Mouse (Mus musculus): ENCODE data around the gene Nin. TPM values are rescaled to one million over a fixed set of nuclear protein-coding genes. Genes with fewer than 3 reads are reported as not detected.

Gene Nin
- total and polyA plus RNA-seq, 3 experiments: 48.4 to 49.1 TPM; not detected in 1

GRCm38 (mm10) chr12:70139871-70140270 lies 26.4 kb upstream of the Nin start:
- H3K27ac ChIP-seq (ENCODE audit: control insufficient read depth, low read depth, low read length): peak overlapping the region; percentile 82
- DNase-seq (ENCODE audit: low read depth, low spot score): peak; percentile 27
- H3K36me3 ChIP-seq (ENCODE audit: control insufficient read depth in 1 of 2, insufficient read depth in 2 of 2, low read length in 2 of 2): peaks cover 0 to 12% of the 10 kb centered on the region in 2 experiments; a peak in 2 of 4 replicates
- H3K9me3 ChIP-seq (replicated peaks; ENCODE audit: insufficient read depth, low read length): no peaks in the 10 kb centered on the region
- H3K27me3 ChIP-seq (ENCODE audit: control insufficient read depth in 1 of 2, insufficient read depth in 2 of 2, low read length in 2 of 2): no peaks in the 10 kb centered on the region
- no peaks in the 10 kb centered on the region for H3K79me2 ChIP-seq (ENCODE audit: control insufficient read depth, insufficient read depth, low read length, poor library complexity)
- H3K4me1 ChIP-seq (ENCODE audit: control insufficient read depth in 1 of 2, insufficient read depth in 2 of 2, low read length in 2 of 2): peaks cover 19 to 20% of the 10 kb centered on the region in 2 experiments
- H3K4me3 ChIP-seq (ENCODE audit: control insufficient read depth in 1 of 2, insufficient read depth in 1 of 2, low read depth in 2 of 2, low read length in 2 of 2): no peak overlapping the region
- H3K9ac ChIP-seq (ENCODE audit: control insufficient read depth, low read depth, low read length, poor library complexity, severe bottlenecking): no peak overlapping the region
- TF ChIP-seq NRF1 (IDR thresholded peaks at IDR 0.05; ENCODE audit: insufficient read depth, low read depth, low read length, poor library complexity, severe bottlenecking): no peak

GRCm38 (mm10) chr12:70137626-70138025 lies 24.1 kb upstream of the Nin start:
- Histone ChIP-seq H3K27me3 (ENCODE audit: control insufficient read depth in 1 of 2, insufficient read depth in 2 of 2, low read length in 2 of 2) (no peaks in the 10 kb centered on the region), H3K79me2 (ENCODE audit: control insufficient read depth, insufficient read depth, low read length, poor library complexity) (no peaks in the 10 kb centered on the region), H3K9me3 (replicated peaks; ENCODE audit: insufficient read depth, low read length) (no peaks in the 10 kb centered on the region), H3K27ac (ENCODE audit: control insufficient read depth, low read depth, low read length) (no peak overlapping the region), H3K9ac (ENCODE audit: control insufficient read depth, low read depth, low read length, poor library complexity, severe bottlenecking) (no peak overlapping the region), H3K4me3 (ENCODE audit: control insufficient read depth in 1 of 2, insufficient read depth in 1 of 2, low read depth in 2 of 2, low read length in 2 of 2) (no peak overlapping the region), H3K4me1 (ENCODE audit: control insufficient read depth in 1 of 2, insufficient read depth in 2 of 2, low read length in 2 of 2) (peaks cover 19 to 20% of the 10 kb centered on the region in 2 experiments), H3K36me3 (ENCODE audit: control insufficient read depth in 1 of 2, insufficient read depth in 2 of 2, low read length in 2 of 2) (peaks cover 0 to 12% of the 10 kb centered on the region in 2 experiments; a peak in 2 of 4 replicates)
- no peak for TF ChIP-seq NELFE (IDR thresholded peaks at IDR 0.05; ENCODE audit: low read depth, low read length)
- DNase-seq (ENCODE audit: low read depth, low spot score): no peak

DNA sequence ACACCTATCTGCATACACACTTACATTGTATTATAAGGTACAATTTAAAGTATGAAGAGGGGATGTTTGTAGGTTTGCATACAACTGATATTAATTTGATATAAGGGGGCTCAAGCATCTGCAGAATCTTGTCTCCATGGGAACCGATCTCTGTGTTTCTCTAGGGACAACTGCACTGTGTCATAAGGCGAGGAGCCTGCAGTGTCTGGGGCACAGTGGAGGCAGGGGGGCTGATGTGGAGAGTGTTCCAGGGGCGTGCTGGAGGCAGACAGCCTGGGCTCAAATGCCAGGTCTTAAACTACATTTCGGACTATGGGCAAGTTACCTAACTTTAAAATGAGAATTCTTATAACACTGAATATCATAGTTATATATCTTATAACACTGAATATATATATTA lies 23.6 kb upstream of the Nin start:
- no peak overlapping the region for H3K27ac ChIP-seq (ENCODE audit: control insufficient read depth, low read depth, low read length)
- H3K4me1 ChIP-seq (ENCODE audit: control insufficient read depth in 1 of 2, insufficient read depth in 2 of 2, low read length in 2 of 2): peaks cover 19 to 20% of the 10 kb centered on the region in 2 experiments
- H3K9me3 ChIP-seq (replicated peaks; ENCODE audit: insufficient read depth, low read length): no peaks in the 10 kb centered on the region
- peaks cover 0 to 12% of the 10 kb centered on the region in 2 experiments; a peak in 2 of 4 replicates for H3K36me3 ChIP-seq (ENCODE audit: control insufficient read depth in 1 of 2, insufficient read depth in 2 of 2, low read length in 2 of 2)
- H3K79me2 ChIP-seq (ENCODE audit: control insufficient read depth, insufficient read depth, low read length, poor library complexity): no peaks in the 10 kb centered on the region
- H3K9ac ChIP-seq (ENCODE audit: control insufficient read depth, low read depth, low read length, poor library complexity, severe bottlenecking): no peak overlapping the region
- no peaks in the 10 kb centered on the region for H3K27me3 ChIP-seq (ENCODE audit: control insufficient read depth in 1 of 2, insufficient read depth in 2 of 2, low read length in 2 of 2)
- H3K4me3 ChIP-seq (ENCODE audit: control insufficient read depth in 1 of 2, insufficient read depth in 1 of 2, low read depth in 2 of 2, low read length in 2 of 2): peak overlapping the region in 1 of 2 experiments; percentile 58; a peak in 2 of 4 replicates
- peak; percentile 16 for DNase-seq (ENCODE audit: low read depth, low spot score)
- TF ChIP-seq CHD1 (IDR thresholded peaks at IDR 0.05; ENCODE audit: low read depth, low read length): no peak
- TF ChIP-seq GABPA (IDR thresholded peaks at IDR 0.05; ENCODE audit: low read depth, low read length): no peak
- no peak for TF ChIP-seq MAX (IDR thresholded peaks at IDR 0.05; ENCODE audit: low read length)
- TF ChIP-seq EP300 (IDR thresholded peaks at IDR 0.05; ENCODE audit: low read depth in 1 of 2, low read length in 2 of 2): no peak
- TF ChIP-seq GATA1 (IDR thresholded peaks at IDR 0.05; ENCODE audit: low read depth, low read length): no peak
- TF ChIP-seq HCFC1 (IDR thresholded peaks at IDR 0.05; ENCODE audit: low read depth, low read length): no peak
- TF ChIP-seq MXI1 (IDR thresholded peaks at IDR 0.05; ENCODE audit: low read depth, low read length): no peak
- TF ChIP-seq CTCF (IDR thresholded peaks at IDR 0.05 in 2 of 3, conservative IDR thresholded peaks at IDR 0.05 in 1 of 3; ENCODE audit: control insufficient read depth in 1 of 3, insufficient read depth in 1 of 3, low read depth in 2 of 3, low read length in 3 of 3, poor library complexity in 1 of 3, severe bottlenecking in 1 of 3): no peak
- TF ChIP-seq ZNF384 (IDR thresholded peaks at IDR 0.05; ENCODE audit: low read depth, low read length): no peak
- TF ChIP-seq TBP (IDR thresholded peaks at IDR 0.05; ENCODE audit: low read depth, low read length): no peak
- no peak for TF ChIP-seq ELF1 (IDR thresholded peaks at IDR 0.05; ENCODE audit: low read depth, low read length)
- no peak for TF ChIP-seq NRF1 (IDR thresholded peaks at IDR 0.05; ENCODE audit: insufficient read depth, low read depth, low read length, poor library complexity, severe bottlenecking)
- TF ChIP-seq E2F4 (IDR thresholded peaks at IDR 0.05; ENCODE audit: borderline replicate concordance, low read depth, low read length): no peak
- TF ChIP-seq MYB (IDR thresholded peaks at IDR 0.05; ENCODE audit: low read depth, low read length): no peak
- TF ChIP-seq MAZ (IDR thresholded peaks at IDR 0.05; ENCODE audit: low read depth, low read length): no peak
- TF ChIP-seq RAD21 (IDR thresholded peaks at IDR 0.05; ENCODE audit: low read depth, low read length): no peak
- no peak for TF ChIP-seq POLR2AphosphoS2 (IDR thresholded peaks at IDR 0.05; ENCODE audit: low read length)
- TF ChIP-seq USF1 (IDR thresholded peaks at IDR 0.05; ENCODE audit: low read depth, low read length): no peak

Data from MEL (cell line).